Mouse (Mus musculus): Measurements from ENCODE around the gene Rgs3.

DNA sequence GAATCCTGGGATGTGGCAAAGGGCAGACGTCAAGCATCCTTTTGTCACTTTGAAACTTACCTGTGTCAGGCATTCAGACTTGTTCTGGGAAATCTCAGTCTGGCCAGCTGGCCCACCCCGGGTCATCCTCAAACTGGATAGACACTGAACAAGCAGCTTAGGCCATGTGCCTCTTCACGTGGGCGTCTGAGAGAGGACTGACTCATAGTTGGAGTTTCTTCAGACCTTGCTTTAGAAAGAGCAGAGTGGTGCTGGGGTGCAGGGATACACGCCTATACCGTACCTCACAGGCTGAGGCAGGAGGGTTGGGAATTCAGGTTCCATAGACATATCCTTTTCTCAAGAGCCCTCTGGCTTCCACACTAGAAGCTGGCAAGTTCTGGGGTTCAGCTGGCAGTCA, 15.9 kb upstream of the Rgs3 start:
- no peak for TF ChIP-seq CTCF (IDR thresholded peaks at IDR 0.05; ENCODE audit: low read depth)
- TF ChIP-seq EP300 (IDR thresholded peaks at IDR 0.05; ENCODE audit: low read depth): no peak

All from heart, postnatal 0 days (tissue).